Mouse (Mus musculus): ENCODE results near the gene Atf2.
"Not testable (repeated sequence)": the region's sequence is repeated elsewhere in the genome, so short reads cannot be mapped to it uniquely, and the experiment has no call there.

The Atf2 gene

DNA sequence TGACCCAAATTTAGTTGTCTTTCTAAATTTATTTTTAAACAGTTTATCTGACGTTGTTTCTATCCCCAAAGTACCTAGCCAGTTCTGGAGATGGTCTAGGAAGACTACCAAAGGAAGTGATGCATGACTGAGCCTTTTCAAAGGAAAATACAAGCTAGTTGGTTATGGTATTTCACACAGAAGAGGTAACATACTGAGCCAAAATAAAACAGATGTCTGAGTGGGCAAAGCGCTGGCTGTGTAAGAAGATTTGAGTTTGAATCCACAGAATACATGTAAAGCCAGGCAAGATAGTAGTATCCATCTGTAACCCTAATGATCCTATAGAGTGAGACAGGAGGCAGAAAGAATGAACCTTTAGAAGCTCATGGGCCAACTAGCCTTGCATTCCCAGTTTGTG is 14.5 kb downstream of the Atf2 start:
- no peak for DNase-seq

DNA sequence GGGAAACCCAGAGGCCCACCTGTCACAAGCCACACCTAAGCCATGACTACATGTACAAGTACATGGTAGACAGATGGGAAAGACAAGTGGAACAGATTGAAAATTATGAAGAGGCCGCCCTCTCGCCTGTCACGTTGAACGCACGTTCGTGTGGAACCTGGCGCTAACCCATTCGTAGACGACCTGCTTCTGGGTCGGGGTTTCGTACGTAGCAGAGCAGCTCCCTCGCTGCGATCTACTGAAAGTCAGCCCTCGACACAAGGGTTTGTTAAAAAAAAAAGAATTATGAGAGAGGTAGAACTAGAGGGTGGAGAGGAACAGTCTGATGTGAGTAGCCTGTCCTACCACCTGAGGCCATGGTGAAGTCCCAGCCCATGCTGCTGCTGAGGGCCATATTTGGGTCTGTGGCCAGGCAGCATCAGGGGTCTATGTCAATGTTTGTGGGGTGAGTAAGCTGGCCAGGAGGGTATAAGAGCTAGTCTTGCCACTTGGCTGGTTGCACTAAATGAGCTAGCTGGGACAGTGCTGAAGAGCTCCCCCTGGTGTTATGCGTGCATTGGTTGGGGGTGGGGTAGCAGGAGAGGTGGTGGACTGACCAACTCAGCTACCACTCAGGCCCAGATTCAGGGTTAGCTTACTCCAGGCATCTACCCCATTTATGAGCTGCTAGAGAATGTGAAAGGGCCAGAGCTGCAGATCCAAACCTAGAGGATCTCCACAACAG is 24.5 kb downstream of the Atf2 start:
- DNase-seq: peak; percentile 52 to 60

DNA sequence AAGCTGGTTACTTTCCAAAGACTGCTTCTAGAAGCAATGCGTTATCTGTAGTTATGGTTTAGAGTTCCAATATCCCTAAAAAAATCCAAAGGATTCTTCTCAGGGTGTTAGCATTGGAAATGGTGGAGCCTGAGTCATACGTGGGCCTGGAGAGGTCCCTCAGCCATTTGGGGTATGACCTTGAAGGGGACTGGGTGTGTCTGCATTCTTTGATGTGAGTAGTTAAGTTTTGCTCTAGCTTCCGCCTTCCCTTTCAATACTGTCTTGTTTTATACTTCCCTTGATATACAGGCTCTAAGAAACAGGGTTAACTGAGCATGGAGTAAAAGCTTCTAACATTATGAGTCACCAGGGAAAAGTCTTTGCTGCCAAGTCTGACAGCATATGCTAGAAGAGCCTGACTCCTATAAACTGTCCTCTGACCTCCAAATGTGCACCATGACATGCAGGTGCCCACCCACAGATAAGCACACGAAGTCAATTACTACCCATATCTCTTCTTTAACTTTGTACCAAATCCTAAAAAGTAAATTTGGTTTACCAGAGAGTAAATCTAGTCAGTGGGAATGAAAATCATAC is 32.3 kb downstream of the Atf2 start:
- DNase-seq: no peak

DNA sequence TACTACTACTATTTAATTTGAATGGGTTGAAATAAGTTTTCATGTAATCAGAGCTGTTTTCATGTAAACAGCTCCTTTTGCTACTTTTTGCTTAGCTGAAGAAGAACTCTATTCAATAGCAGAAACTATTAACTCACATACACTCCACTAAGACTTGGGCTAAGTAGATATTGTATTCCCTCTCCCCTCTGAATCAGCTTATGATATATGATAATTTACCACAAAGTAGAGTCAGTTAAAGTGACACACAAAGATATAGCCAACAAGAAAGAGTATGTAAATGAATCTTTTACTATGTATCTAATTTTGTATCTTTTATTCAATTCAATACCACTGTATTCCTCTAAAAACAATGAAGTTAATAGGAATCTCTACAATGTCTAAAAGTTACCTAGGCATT is 35.1 kb downstream of the Atf2 start:
- DNase-seq: no peak

DNA sequence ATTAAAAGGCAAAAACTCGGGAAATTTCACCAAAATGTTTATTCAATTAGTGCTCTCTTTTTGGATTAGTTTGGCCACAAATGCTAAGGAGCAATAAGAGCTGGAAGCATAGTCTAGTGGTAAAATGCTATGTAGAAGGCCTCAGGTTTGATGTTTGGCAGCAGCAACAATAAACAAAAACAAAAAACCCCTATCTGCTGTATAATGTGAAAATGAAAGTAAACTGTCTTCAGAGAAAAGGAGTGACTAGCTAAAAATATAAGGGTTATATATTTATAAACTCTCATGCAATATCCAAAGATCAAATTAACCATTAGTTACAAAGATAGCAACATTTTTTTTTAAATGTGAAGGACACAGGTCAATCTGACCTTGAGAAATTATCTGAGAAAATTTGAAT is 36.2 kb downstream of the Atf2 start:
- DNase-seq: no peak

DNA sequence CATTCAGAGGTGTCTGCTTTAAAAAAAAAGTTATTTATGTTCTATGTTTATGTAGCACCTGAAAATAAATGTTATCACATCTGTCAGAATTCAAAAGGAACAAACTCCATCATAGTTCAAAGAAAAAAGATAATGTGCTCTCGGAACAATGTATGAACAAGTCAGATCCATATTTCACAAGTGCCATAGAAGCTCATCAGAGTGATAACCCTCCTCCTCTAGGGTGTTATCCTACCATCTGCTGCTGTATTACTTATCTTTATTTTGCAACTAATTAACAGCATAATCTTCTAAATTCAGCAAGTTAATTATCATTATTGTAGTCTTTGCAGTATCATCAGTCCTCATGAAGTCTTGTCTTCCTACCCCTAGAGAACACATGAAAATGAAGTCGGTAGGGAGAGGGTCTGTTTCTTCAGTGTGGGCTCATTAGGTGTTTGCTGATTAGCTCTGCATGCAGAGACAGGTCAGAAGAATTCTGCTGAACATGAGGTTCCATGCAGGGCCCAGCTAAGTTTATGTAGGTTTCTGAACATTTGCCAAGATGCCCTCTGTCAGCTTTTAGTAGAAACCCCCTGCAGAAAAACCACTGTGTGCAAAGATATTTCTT is 57.9 kb downstream of the Atf2 start:
- no peak for DNase-seq

DNA sequence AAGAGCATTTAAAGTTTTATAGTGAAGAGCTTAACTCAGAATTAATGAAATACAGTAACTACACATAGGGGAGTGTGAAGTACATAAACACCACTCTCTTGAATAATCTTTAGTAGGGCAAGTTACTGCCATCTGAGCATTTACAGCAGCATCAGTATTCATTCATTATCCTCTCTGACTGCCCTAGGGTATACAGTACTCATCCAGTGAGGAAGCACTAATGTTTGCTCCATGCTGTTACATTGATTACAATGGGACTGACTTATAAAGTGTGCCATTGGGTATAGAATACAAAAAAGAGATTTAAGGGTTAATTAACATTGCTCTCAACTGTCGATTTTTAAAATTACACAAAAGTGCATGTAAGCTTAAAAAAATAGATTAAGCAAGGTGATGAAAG is 59.2 kb downstream of the Atf2 start:
- no peak for DNase-seq

DNA sequence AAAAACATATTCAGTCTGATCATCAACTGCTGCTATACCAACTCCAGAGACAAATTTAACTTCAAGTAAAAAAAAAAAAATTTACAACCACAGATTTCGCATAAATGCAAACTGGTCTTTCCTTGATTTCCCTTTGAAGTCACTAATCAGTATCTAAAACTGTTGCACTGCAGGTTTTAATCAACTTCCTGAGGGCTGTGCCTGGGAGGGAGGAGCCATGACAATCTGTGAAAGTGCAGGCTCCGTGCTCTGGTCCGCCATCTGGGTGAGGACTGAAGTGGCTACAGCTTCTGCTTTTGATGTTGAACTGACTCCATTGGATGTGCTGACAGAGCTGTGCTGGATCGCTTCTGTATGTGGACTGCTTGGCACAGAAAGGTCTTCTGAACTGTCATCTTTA is 73.7 kb downstream of the Atf2 start:
- DNase-seq: no peak

DNA sequence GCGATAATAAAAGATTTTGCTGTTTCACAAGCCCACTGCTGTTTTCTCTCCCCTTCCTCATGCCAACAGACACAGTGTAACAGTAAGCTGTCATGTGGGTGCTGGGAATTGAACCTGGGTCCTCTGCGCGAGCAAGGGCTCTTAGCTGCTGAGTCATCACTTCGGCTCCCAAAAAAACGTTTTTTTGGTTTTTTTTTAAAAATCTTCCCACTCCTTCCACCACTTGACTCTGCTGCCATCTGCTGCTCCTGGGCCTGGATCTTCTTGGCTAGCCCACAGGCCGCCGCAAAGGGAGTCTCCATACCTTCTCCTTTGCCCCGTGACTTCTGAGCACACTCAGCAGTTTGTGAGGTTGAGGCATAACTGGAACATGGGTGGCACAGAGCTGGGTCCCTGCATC is 84.8 kb downstream of the Atf2 start:
- no peak for DNase-seq

DNA sequence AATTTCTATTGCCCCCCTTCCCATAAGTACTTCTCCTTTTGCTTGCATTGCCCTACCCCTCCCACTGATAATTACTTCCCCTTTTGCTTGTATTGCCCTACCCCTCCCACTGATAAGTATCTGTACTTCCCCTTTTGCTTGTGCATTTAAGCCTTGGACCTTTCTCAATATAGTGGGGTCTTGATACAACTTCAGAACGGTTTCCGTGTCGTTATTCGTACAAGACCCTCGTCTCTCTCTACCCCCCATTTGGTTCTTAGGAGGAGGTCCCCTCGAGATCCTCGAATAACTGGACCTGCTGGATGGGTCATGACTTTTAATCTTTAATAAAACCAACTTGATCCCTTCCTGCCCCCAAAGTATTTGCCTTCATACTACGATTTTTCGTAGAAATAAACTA is 92.3 kb downstream of the Atf2 start:
- not testable (repeated sequence) for DNase-seq

DNA sequence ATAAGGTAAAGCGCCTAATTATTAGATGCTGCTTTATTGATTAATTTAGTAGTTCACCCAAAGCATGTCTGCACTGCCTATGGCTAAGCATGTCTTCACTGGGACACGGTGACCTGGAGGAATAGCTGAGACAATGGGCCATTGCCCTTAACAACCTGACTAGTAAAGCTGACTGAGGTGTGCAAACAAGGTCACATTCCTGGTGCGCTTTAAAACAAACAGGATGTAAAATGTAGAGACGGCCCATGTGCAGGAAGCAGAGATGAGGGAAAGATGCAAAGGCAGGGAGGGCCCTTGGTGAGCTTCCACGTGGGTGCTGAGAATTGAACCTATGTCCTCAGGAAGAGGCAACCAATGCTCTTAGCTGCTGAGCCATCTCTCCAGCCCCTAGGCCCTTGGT is 93.7 kb downstream of the Atf2 start:
- no peak for DNase-seq

DNA sequence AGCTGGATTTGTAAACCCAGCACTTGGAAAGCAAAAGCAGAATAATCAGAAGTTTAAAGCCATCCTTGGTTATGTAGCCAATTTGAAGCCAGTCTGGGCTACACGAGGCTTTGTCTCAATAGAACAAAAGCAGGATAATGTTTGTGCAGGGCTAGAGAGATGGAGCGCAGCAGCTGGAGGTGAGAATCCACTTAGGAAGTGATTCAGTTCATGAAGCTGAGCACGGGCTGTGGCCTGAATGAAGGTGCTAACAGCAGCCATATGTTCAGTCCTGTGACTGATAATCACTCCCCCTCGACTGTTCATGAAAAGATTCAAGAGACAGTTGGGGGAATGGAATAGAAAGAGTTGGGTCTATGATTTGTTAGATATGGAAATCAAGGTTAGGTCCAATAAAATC is 94.3 kb downstream of the Atf2 start:
- no peak for DNase-seq

DNA sequence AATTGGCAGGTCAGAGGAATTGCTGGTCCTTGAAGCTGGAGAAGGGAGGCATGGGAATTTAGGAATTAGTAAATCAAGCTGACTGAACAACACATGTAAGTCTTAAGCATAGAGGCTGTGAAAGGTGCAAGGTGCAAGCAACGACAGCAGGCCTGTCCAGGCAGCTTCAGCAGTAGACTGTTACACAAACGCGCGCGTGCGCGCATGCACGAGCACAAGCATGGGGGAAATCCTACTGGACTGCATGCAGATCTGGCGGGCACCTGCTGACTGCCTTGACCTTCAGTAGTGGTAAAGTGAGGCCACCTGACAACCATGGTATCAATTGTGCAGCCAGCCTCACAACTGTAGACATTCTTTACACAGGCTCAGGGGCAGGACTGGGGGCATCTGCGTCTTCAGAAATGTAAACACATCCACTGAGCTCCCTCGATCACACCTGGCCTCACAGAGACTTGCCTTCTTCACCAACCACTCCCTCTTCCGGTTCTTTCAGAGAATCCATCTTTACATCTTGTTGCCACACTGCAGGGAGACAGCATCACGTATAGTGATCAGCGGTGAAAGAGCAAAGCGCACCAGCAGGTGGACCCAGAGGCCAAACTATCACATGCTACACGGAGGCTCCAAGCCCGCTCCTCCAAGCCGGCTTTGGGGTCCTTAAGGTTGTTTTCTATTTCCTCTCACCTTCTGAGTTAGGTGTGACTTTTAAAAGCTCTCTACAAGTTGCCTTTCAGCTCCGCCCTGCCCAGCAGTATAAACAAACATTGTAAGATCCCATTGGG is 100.4 kb downstream of the Atf2 start:
- no peak for DNase-seq

DNA sequence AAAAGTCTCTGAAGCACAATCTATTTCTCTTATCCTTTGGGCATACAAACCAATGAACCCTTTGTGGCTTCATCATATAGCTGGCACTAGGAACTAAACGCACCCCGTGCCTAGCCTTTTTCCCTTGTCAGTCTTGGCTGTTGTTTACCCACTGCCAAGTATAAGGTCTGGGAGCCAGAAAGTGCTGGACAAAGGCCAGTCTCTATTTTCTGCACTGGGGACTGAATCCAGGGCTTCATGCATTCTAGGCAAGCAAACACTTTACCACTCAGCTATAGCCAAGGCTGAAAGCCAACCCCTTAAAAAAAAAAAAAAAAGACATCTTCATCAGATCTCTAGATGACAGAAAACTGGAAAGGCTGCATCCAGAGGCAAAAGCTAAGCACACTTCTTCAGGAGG is 102.1 kb downstream of the Atf2 start:
- DNase-seq: no peak

DNA sequence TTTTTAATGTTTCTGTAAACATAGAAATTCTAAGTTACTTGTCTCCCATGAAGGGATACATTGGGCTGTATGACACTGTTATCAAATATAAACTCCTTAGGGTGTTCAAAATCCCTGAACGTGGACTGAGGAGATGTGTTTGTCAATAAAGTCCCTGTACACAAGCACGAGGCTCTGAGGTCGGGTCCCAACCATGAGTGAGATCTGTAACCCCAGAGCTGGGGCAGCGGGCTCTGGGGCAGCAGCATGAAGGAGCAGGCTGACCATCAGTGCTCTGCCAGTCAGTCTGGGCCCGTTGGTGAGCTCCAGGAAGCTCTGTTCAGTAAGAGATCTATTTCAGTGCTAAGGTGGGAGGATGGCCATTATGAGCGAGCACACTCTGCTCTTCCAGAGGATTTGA is 104.0 kb downstream of the Atf2 start:
- no peak for DNase-seq

DNA sequence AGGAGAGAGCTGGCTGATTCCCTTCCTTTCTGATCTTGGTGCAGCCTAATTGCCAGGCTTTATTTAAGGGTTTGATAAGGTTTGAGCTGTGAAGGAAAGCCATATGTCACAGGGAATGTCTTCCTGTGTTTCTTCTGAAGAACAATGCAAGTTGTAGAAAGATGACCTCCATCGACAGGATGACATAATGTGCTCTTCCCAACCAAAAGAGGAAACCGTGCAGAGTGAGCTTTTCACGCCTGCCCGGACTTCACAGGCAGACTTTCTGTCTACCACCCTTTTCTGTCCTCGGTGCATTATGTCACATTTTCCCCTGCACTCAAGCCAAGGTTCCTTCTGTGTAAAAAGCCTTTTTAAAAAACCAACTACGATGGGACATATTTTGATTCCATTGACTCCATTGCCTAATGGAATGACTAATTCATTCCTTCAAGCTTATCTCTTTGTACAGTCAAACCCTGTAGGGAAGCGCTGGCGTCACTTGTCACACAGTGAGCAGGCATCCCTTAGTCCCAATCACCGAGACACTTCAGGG is 110.0 kb downstream of the Atf2 start:
- no peak for DNase-seq

DNA sequence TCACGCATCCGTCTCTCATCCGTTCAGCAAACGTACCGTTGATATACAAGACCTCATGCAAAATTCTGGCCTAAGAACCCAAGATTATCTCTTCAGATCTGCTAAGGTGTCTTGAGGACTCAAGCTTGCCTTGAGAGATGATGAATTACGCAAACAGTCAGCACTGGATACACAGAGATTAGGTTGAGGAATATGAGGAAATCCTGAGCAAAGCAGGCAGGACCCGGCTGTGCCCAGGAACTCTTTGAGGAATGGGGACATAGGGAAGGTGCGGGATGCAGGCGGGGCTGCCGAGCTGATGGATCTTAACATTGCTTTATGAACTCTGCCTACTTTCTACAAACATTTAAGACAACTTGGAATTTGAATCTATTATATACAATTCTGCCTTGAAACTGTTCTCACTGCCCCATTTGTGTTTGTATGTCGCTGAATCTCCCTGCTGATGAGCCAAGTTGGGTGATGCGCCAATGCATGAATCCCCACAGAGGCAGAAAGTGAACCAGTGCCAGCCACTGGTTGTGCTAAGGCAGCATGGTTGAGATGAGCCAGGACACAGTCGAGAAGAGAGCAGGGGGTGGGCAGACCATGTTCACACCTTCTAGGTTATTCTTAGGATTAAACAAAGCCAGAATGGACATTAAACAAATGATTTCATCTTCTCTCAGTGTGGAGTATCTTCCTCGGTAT is 112.0 kb downstream of the Atf2 start:
- no peak for DNase-seq

DNA sequence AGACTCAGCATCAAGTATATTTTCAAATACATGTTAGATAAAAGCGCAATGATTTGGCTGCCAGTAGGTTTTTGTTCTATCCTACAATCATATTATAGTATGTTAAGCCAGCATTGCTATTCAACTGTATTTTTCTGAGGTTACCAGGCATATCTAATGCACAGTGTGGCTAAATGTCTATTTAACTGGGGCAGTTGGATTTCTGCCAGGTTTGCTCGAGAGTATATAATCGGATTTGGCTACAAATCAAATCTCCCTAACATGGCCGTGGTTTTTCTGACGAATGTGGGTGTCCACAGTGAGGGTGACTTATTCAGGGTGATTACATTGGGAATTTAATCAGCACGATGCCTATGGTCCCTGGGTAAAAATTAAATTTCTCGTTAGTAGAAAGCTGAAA is 112.6 kb downstream of the Atf2 start:
- DNase-seq: no peak

DNA sequence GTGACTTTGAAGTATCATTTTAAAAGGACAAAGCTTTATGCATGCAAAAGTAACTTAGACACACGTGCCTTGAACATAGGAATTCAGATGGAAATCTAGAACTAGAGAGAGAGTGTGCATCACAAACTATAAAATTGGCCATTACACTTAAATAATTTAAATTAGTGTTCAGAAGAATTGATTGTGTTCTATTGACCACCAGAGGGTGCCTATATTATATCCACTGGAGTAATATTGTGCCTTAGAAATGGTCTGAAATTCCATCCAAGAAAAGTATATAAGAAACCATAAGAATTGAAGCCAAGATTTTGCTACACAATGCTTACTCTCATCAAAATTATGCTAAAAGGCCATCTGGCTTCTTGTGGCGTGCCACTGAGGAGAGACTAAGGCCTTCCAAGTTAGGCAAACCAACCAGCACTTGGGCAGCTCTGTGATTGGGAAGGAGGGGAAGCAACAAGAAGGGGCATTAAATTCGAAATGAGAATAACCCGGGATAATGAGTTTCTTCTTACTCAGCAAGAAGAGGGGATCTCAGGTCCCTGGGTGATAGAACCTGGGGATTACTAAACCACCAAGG is 113.3 kb downstream of the Atf2 start:
- no peak for DNase-seq

DNA sequence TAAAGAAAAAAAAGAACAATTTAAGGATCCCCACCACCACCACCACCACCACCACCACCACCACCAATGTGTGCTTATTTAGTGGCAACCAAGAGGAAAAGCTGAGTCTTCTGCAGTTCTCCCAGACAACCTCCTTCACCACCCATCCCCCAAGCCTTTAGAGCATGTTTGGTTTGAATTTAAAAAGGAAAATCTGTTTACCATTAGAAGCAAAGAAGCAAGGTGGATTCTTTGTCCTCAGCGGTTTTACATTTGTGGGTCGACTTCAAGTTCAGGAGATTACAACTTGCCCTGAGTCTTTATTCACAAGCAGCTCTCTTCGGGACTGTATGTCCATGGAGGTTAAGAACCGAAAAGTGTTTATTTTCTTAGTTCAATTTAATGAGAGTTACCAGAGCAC is 115.5 kb downstream of the Atf2 start:
- no peak for DNase-seq

DNA sequence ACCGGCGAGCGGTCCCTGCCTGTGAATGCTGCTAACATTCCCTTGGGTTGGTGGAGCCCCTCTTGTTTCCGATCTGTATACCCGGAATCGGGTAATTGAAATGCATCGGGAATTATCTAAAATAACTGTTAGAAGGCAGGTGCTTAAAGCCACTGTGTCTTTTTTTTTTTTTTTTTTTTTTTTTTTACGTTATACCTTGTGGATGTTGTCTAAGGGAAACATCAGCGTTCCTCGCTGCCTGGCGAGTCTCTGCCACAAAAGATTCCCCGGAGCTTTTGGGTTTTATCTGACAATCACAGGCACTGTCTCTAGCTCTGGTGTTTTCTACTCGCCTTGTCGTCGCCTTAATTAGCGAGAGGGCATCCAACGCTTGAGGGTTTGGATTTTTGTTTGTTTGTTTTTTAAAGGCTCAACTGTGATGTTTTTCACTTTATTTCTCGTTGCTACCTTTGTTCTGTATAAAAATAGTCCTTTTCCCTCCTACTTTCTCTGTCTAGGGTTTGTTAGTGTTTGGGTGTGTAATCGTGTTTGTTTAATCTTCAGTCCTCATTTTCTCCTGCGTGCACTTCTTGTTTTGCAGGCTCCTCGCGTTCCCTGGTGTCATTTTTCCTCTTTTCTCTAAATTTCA is 116.6 kb downstream of the Atf2 start:
- no peak for DNase-seq
